Mouse (Mus musculus): ENCODE data around the gene Otulin.

DNA sequence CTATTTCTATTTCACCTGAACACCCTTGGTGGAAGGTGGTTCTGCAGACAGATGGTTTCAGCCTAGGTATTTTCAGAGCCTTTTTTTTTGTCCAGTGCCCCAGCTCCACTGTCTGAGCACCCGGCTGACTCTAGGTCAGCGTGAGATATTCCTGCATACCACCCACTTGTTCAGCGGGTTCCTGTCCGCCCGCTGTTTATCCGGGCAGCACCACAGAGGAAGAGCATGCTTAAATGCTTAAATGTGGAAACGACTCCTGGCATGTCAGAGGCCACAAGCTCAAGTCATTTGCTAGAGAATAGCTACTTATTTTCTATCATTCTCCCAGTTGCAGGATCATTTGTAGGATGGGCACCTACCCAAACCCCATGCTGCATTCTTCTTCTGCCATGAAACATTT lies 122.3 kb downstream of the Otulin start:
- TF ChIP-seq CTCF (conservative IDR thresholded peaks at IDR 0.05; ENCODE audit: insufficient read depth, insufficient read length, low read depth, low read length): no peak
- TF ChIP-seq POLR2A (IDR thresholded peaks at IDR 0.05; ENCODE audit: low read depth, low read length): no peak

All from kidney, adult 2 months (tissue).